Mouse (Mus musculus): Measurements from ENCODE around the gene Sowaha. TPM values are rescaled to one million over a fixed set of nuclear protein-coding genes. Genes with fewer than 3 reads are reported as not detected.

Sowaha gene
- polyA plus RNA-seq, 1 experiment = 56.1 TPM

- peak overlapping the region; percentile 93 for H3K27ac ChIP-seq (ENCODE audit: insufficient read depth, low read length)
- peaks cover 11% of the 10 kb centered on the region for H3K4me1 ChIP-seq (ENCODE audit: control insufficient read depth, insufficient read depth, low read length)
- TF ChIP-seq POLR2A (IDR thresholded peaks at IDR 0.05; ENCODE audit: extremely low read depth, insufficient read depth, low read length) (no peak), CTCF (IDR thresholded peaks at IDR 0.05; ENCODE audit: extremely low read depth, insufficient read depth, low read length) (no peak)
- H3K4me3 ChIP-seq (ENCODE audit: insufficient read depth, low read length) = peak overlapping the region; percentile 82
These were observed 41.2 kb upstream of the Sowaha start for GRCm38 (mm10) chr11:53521120-53521820.

GRCm38 (mm10) chr11:53520122-53520978, 40.3 kb upstream of the Sowaha start:
- peaks cover 8% of the 10 kb centered on the region for H3K4me1 ChIP-seq (ENCODE audit: control insufficient read depth, insufficient read depth, low read length)

GRCm38 (mm10) chr11:53519207-53520121, 39.4 kb upstream of the Sowaha start, which contains the start of gene Sept8:
TSS of gene Sept8 (plus strand) at chr11:53519257.
- Histone ChIP-seq H3K4me3 (ENCODE audit: insufficient read depth, low read length) (peak within 1 kb of the TSS; percentile 82), H3K27ac (ENCODE audit: insufficient read depth, low read length) (peak within 1 kb of the TSS; percentile 93), H3K4me1 (ENCODE audit: control insufficient read depth, insufficient read depth, low read length) (peaks cover 3% of the 10 kb centered on the region)
- TF ChIP-seq POLR2A (IDR thresholded peaks at IDR 0.05; ENCODE audit: extremely low read depth, insufficient read depth, low read length) (no peak), CTCF (IDR thresholded peaks at IDR 0.05; ENCODE audit: extremely low read depth, insufficient read depth, low read length) (no peak)

More at GRCm38 (mm10) chr11:53520122-53520978, 40.3 kb upstream of the Sowaha start:
- Histone ChIP-seq H3K27ac (ENCODE audit: insufficient read depth, low read length) (peak overlapping the region; percentile 93), H3K4me3 (ENCODE audit: insufficient read depth, low read length) (peak overlapping the region; percentile 82)
- no peak for TF ChIP-seq CTCF (IDR thresholded peaks at IDR 0.05; ENCODE audit: extremely low read depth, insufficient read depth, low read length)
- TF ChIP-seq POLR2A (IDR thresholded peaks at IDR 0.05; ENCODE audit: extremely low read depth, insufficient read depth, low read length) = peak; percentile 94

- H3K4me3 ChIP-seq (ENCODE audit: insufficient read depth, low read length) = peak overlapping the region; percentile 82; the same call in 1 of the 2 replicates
- TF ChIP-seq CTCF (IDR thresholded peaks at IDR 0.05; ENCODE audit: extremely low read depth, insufficient read depth, low read length) (no peak), POLR2A (IDR thresholded peaks at IDR 0.05; ENCODE audit: extremely low read depth, insufficient read depth, low read length) (no peak)
- no peak overlapping the region for H3K27ac ChIP-seq (ENCODE audit: insufficient read depth, low read length)
- peaks cover 3% of the 10 kb centered on the region; the same call in 1 of the 2 replicates for H3K4me1 ChIP-seq (ENCODE audit: control insufficient read depth, insufficient read depth, low read length)
These were observed 38.7 kb upstream of the Sowaha start for GRCm38 (mm10) chr11:53518759-53519158.

- Histone ChIP-seq H3K27ac (ENCODE audit: insufficient read depth, low read length) (no peak overlapping the region), H3K4me1 (ENCODE audit: control insufficient read depth, insufficient read depth, low read length) (no peaks in the 10 kb centered on the region), H3K4me3 (ENCODE audit: insufficient read depth, low read length) (no peak overlapping the region)
- no peak for TF ChIP-seq POLR2A (IDR thresholded peaks at IDR 0.05; ENCODE audit: extremely low read depth, insufficient read depth, low read length)
- TF ChIP-seq CTCF (IDR thresholded peaks at IDR 0.05; ENCODE audit: extremely low read depth, insufficient read depth, low read length) = no peak
These were observed 36.9 kb upstream of the Sowaha start for GRCm38 (mm10) chr11:53516775-53517627.

GRCm38 (mm10) chr11:53510351-53510750, 30.3 kb upstream of the Sowaha start:
- no peak overlapping the region for H3K27ac ChIP-seq (ENCODE audit: insufficient read depth, low read length)
- H3K4me1 ChIP-seq (ENCODE audit: control insufficient read depth, insufficient read depth, low read length) = peaks cover 1% of the 10 kb centered on the region; the same call in 1 of the 2 replicates
- TF ChIP-seq CTCF (IDR thresholded peaks at IDR 0.05; ENCODE audit: extremely low read depth, insufficient read depth, low read length) = no peak
- TF ChIP-seq POLR2A (IDR thresholded peaks at IDR 0.05; ENCODE audit: extremely low read depth, insufficient read depth, low read length) = no peak
- no peak overlapping the region for H3K4me3 ChIP-seq (ENCODE audit: insufficient read depth, low read length)

- Histone ChIP-seq H3K4me3 (ENCODE audit: insufficient read depth, low read length) (no peak overlapping the region), H3K4me1 (ENCODE audit: control insufficient read depth, insufficient read depth, low read length) (peaks cover 1% of the 10 kb centered on the region; the same call in 1 of the 2 replicates), H3K27ac (ENCODE audit: insufficient read depth, low read length) (no peak overlapping the region)
- no peak for TF ChIP-seq CTCF (IDR thresholded peaks at IDR 0.05; ENCODE audit: extremely low read depth, insufficient read depth, low read length)
- TF ChIP-seq POLR2A (IDR thresholded peaks at IDR 0.05; ENCODE audit: extremely low read depth, insufficient read depth, low read length) = no peak
These were observed 28.5 kb upstream of the Sowaha start for GRCm38 (mm10) chr11:53508591-53508990.

GRCm38 (mm10) chr11:53508152-53508551, 28.1 kb upstream of the Sowaha start:
- Histone ChIP-seq H3K4me1 (ENCODE audit: control insufficient read depth, insufficient read depth, low read length) (peaks cover 1% of the 10 kb centered on the region; the same call in 1 of the 2 replicates), H3K4me3 (ENCODE audit: insufficient read depth, low read length) (no peak overlapping the region), H3K27ac (ENCODE audit: insufficient read depth, low read length) (no peak overlapping the region)
- TF ChIP-seq CTCF (IDR thresholded peaks at IDR 0.05; ENCODE audit: extremely low read depth, insufficient read depth, low read length) (no peak), POLR2A (IDR thresholded peaks at IDR 0.05; ENCODE audit: extremely low read depth, insufficient read depth, low read length) (no peak)
